Comparison of ENCODE assay signal across 10 mouse cellular contexts in genomic region chr3:135629830-135630355, GRCm38 (mm10).
"Had no signal": no experiment of that assay in that cellular context is flagged by ENCODE, and none has a peak within 500 bp of the region (broad histone marks: within the 10 kb centered on the region; RNA-seq: fewer than 3 reads in every experiment).

No protein-coding gene starts in this region.

- H3K4me3 ChIP-seq: limb, embryonic 10.5 days; limb, embryonic 13.5 days; liver, embryonic 13.5 days had no signal

- H3K9ac ChIP-seq: limb, embryonic 13.5 days; liver, embryonic 13.5 days; lung, embryonic 14.5 days had no signal

- H3K27me3 ChIP-seq: limb, embryonic 13.5 days; liver, embryonic 13.5 days had no signal

- H3K9me3 ChIP-seq: limb, embryonic 10.5 days; limb, embryonic 13.5 days; liver, embryonic 13.5 days had no signal

- DNase-seq: liver; liver, embryonic 13.5 days; spleen, adult 18-20 months; thymus, adult 18-20 months; thymus, postnatal 36 days had no signal

- H3K27ac ChIP-seq: limb, embryonic 10.5 days; limb, embryonic 13.5 days; liver, embryonic 13.5 days had no signal

- H3K4me1 ChIP-seq: limb, embryonic 10.5 days had no signal

- ATAC-seq: intestine, embryonic 16.5 days had no signal

- H3K36me3 ChIP-seq: liver, embryonic 13.5 days had no signal

- H3K4me2 ChIP-seq: limb, embryonic 13.5 days; liver, embryonic 13.5 days; lung, embryonic 14.5 days; midbrain, embryonic 11.5 days had no signal
